Mouse (Mus musculus) thymus, postnatal 36 days (tissue): ENCODE results near the gene Cog4.
"Not testable (repeated sequence)": the region's sequence is repeated elsewhere in the genome, so short reads cannot be mapped to it uniquely, and the experiment has no call there.

Experiments
- DNase-seq, 2 experiments: peaks; one replicate each; pipeline ENCODE4 v3.0.0; 2022; ENCODE audit warnings: mixed read lengths in 2 of 2

Cog4 gene

DNA sequence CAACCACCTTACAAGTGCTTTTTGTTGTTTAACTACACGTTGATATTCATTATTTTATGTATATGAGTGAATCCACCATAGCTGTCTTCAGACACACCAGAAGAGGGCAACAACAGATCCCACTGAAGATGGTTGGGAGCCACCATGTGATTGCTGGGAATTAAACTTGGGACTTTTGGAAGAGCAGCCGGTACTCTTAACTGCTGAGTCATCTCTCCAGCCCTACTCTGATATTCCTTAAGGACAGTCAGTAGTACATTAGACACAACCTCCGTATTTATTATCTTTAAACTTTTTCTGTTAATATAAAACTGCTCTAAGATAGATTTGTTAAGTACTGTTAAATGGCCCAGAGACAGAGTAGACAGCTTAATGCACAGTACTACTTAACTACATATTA lies 14.4 kb upstream of the Cog4 start:
- no peak for DNase-seq

DNA sequence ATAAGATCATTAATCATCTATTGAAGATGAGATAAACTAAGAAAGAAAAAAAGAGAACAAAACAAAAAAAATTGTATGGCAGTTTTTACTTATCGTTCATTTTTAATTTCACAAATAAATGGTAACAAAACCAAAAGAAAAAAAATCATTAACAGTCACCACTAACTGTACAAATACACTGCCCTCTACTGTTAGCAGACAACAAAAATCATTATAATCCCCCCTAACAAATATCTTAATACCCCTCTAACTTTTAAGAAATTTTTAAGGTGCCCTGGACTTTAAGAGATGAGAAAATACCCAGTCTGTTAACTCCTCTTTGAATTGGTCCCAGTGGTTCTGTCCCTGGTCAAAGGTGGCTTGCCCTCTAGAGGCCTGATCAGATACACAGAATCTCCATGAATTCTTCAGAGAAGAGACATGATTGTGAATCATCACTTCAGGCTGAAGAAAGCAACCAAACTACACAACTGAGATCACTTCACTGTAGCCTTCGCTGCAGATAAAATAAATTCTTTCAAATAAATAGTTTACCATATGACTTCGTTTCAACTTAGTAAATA lies 4.3 kb upstream of the Cog4 start:
- DNase-seq: no peak

DNA sequence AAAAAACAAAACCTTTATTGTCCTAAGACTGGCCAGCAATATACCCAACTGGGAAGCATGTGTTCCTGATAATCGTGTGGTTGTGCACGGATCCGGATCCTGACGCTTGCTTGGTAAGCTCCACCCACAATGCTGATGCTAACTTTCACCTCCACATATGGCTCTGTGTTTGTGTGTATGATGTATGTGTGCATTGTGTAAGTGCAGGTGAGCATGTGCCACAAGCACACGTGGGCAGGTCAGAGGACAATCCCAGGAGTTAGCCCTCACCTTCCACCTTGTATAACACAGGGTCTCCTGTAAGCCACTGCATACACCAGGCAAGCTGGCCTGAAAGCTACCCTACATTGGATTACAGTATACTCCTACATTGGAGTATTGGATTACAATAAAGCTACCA lies 3.2 kb upstream of the Cog4 start:
- no peak for DNase-seq

DNA sequence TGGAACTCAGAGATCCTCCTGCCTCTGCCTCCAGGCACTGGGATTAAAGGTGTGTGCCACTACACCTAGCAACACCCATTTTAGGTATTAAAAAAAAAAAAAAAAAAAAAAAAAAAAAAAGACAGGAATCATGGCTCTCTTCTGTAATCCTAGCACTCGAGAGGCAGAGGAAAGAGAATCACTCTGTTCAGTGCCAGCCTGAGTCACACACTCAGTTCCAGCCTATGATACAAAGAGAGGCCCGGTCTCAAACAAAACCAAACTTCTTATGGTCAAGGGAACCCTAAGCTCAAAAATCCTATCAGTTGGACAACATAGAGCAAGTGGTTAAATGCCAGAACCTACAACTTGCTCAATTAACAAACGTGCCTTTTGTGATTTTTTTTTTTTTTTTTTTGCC lies 1.5 kb upstream of the Cog4 start:
- DNase-seq: no peak

DNA sequence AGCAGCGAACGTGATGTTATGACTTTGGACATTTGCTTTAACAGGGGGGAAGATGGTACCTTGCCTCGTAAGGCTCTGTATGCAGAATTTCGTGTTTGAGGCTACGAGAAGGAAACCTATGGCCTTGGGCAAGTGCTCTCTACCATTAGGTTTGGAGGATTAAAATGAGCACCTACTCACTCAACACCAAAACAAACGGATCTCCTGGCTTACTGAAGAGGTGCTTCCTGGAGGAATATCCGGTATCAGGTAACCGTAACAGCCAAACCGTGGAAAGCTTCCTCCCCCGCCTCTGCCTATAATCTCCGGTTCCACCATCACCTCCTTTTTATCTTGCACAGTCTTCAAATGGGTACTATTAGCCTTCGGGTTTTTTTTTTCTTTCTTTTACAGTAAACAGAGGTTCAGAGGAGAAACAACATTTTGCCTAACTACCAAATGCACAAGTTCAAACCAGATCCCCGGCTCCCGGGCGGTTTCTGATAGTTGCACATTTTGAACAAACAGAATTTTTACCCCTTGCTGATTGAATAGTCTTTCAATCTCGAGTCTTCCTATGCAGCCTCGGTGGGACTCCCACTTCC lies 487 bp upstream of the Cog4 start:
- DNase-seq: peak; percentile 11 to 19

DNA sequence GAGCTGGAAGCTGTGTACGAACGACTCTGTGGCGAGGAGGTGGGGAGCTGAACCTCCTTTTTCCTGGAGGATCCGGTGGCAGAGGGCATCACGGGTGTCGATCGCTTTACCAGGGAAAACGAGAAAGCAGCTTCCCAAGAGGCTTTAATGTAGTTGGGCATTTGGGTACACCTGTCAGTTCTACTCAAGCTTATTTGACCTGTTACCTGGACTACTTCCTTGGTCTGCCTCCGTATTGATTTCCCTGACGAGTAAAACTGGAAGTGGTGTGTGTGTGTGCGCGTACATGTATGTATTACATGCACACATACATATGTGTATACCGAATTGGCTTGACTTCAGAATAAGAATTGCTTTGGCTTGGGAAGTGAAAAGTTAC lies 760 bp downstream of the Cog4 start:
- DNase-seq: no peak

DNA sequence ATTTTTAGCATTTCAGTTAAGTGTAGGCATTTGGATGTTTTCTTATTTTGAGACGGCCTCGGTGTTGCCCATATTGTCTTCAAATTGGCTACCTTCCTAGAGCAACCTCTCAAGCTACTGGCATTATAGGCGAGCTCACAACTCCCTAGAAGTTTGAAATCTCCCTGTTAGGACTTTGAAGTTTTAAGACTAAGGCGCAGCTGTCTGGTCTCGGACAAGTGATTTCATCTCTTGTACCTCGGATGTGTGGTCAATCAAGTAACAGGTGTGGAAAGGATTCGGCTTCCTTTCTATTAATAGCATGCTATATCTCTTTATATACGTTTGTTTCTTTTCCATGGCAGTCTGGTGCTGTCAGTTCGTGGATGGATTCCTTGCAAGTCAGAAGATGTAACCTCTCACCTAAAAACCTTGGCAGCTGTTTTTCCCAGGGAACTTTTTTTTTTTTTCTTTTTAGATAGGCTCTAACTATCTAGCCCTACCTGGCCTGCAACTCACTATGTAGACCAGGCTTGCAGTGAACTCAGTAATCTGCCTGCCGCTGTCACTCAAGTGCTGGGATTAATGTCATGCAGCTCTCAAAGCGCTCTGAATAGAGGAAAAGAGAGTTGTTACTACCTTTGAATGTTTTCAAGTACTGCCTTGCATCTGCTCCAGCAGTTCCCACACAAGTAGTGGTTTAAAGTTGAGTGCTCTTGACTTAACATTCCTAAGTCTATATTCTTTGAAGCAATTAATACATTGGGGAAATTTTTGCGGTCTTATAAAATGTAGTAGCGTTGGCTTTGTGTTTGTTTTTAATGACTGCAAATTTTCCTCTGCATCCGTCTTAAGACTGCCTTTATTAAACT lies 1.5 kb downstream of the Cog4 start:
- DNase-seq: no peak

DNA sequence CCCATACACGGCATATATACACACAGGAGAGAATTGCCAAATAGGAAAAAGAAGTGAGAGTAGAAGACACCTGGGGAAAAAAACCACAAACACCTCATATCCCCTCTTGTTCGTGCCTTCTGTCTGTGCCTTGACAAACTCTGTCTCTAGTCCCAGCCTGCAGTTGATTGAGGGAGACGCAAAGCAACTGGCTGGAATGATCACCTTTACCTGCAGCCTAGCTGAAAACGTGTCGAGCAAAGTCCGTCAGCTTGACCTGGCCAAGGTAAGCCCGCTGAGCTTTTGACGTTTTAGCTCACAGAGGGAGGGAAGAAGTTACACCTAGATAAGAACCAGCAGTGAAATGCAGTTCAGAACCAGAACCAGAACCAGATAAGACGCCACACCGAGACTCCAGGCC lies 4.8 kb downstream of the Cog4 start:
- DNase-seq: no peak

DNA sequence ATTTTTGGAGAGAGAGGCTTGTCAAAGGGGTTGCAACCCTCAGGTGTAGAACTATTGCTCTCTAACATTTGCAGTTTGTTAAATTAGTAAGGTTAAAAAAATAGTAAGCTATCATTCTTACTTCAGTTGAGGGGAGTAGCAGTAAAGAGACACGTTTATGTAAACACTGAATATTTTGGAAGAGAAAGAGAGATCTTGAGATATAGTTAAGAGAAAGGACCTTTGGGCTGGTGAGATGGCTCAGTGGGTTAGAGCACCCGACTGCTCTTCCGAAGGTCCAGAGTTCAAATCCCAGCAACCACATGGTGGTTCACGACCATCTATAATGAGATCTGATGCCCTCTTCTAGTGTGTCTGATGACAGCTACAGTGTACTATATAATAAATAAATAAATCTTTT lies 9.7 kb downstream of the Cog4 start:
- not testable (repeated sequence) for DNase-seq

DNA sequence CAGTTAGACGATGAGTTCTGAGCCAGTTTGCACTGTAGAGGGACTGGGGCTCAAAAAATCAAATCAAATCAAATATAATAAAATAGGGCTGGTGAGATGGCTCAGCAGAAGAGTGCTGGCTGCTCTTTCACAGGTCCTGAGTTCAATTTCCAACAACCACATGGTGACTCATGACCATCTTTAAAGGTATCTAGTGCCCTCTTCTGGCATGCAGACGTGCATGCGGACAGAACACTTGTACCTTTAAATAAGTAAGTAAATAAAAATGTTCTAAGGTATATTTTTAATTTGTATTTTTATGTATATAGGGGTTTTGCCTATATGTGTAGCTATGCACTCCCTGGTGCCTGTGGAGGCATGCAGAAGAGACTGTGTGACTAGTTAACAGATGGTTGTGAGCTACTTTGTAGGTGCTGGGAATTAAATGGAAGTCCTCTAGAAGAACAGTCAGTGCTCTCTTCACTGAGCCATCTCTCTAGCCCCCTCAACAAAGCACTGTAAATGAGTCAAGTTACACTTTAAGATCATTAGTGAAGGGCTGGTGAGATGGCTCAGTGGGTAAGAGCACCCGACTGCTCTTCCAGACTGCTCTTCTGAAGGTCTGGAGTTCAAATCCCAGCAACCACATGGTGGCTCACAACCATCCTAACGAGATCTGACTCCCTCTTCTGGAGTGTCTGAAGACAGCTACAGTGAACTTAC lies 10.5 kb downstream of the Cog4 start:
- DNase-seq: no peak

DNA sequence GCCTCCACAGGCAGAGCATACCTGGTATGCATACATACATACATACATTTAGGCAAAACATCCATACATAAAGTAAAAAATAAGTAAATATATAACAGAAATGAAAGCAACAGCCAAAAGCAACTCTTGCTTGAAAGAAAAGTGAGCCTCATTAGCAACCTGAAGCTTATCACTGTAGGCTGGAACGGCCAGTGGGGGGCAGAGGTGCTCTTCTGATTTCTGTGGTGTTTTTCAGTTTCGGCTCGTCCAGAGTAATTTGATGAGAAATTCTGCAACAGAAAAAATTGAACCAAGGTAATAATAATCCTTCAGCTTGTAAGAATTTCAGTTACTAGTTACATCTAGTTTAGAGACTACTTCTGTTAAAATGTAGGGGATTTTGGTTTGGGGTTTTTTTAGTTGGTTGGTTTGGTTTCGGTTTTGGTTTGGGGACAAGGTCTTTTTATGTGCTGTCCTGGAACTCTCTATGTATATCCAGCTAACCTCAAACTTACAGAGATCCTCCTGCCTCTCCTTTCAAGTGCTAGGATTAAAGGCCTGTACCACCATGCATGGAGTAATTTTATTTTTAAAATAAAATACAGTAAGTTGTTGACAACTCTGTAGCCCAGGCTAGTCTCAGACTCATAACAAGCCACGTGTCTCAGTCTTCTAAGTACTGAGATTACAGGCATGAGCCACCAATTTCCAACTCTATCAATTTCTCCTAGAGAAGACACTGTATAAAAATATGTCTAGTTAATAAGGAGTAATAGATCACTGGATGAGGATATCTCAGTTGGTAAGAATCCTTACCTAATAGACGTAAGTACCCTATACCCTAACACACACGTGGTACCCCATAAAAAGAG lies 13.5 kb downstream of the Cog4 start:
- DNase-seq: peak in 1 of 2 experiments; percentile 12

DNA sequence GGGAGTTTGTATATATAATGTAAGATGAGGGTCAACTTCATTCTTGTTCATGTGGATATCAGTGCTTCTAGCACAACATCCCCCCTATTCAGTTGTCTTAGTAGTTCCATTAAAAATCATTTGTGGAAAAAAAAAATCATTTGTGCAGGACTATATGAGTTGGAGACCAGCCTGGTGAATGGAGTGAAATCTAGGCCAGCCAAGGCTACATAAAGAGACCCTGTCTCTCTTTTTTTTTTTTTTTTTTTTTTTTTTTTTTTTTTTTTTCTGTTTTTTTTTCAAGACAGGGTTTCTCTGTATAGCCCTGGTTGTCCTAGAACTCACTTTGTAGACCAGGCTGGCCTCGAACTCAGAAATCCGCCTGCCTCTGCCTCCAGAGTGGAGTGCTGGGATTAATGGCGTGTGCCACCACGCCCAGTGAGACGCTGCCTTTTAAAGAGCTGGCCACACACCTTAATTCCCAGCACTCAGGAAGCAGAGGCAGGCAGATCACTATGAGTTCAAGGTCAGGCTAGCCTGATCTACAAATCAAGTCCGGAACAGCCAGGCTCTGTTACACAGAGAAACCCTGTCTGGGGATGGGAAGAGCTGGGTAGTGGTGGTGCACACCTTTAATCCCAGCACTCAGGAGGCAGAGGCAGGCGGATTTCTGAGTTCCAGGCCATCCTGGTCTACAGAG lies 15.1 kb downstream of the Cog4 start:
- not testable (repeated sequence) for DNase-seq

DNA sequence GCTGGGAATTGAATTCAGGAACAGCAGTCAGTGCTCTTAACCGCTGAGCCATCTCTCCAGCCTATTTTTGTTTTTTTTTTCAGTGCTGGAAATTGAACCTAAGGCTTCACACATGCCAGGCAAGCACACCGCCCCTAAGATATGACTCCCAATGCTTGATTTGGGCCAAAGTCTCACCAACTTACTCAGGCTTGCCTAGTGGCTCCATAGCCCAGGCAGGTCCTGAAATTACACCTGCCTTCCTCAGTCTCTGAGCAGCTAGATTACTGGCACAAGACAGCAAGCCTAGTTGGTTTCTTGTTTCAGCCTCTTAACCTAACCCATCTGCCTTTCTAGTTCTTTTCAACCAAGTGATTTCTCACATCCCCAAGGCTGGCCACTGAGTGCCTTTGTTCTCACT lies 24.1 kb downstream of the Cog4 start:
- no peak for DNase-seq

DNA sequence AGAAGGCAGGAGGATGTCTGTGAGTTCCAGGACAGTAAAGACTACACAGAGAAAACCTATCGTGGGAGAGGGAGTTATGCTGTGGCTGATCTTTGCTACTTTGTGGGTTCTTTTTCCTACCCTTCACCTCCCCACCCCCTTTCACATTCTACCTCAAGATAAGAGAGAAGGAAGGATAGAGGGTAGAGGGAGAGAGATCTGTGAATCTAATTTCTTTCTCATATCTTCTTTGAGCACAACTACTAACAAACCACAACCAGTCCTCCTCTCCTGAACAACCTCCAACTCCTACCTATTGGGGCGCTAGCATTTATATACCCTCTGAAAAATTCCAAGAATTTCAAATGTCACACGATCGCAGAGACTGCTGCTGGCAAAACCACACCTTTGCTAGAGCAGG lies 31.5 kb downstream of the Cog4 start:
- no peak for DNase-seq

DNA sequence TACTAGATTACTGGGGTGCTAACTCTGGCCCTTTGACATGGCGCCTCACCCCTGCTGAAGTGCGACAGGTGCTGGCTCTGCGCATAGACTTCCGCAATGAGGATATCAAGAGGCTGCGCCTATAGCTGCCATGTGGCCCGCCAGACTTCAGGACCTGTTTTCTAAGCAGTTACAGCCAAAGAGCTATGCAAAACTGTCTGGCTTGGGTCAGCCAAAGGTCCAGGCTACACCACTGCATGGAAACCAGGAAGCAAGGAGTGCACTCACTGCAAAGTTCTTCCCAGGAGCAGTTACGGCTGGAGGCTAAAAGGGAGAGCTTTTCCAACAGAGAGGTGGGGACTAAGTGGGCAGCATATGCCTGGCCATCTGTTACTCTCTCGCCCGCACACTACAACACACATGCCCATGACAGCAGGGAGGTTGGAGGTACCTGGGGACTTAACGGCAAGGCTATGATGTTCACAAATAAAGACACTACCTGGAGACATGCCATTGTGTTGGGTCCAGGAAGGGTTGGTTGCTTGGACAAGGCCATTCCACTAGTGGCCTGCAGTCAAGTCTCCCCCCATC lies 35.4 kb downstream of the Cog4 start:
- no peak for DNase-seq

DNA sequence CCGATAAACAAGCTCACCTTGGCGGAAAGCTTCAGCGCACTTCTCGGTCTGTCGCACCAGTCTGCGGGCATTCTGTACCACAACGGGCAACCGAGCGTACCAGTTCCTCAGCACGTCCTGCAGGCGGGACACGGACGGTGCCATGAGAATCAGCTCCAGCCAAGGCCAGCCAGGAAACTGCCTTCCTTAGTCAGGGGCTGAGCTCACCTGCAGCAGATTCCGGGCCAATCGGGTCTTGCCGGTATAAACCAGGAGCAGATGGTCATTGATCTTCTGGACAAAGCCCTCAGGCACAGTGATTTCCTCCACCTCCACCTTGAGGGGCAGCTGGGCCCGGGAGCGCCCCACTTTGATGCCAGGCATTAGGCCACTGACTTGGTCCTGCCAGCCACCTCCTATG lies 37.4 kb downstream of the Cog4 start:
- DNase-seq: no peak

DNA sequence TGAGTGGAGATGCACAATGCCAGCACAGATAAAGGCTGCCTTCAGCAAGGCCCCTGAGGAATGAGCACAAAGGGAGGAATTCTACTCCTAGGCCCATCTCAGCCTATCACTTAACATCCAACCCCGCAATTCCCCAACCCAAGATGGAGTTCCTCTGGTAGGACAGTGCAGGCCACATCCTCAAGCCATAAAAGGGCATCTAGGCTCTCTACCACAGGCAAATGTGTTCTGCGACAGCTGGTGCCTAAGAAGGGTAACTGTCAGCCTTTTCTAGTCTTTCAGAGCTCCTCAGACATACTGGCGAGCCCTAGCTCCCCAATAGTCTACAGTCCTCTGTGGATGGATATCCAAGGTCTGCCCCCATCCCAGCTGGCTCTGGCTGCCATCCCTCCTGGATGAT lies 40.2 kb downstream of the Cog4 start:
- DNase-seq: no peak

DNA sequence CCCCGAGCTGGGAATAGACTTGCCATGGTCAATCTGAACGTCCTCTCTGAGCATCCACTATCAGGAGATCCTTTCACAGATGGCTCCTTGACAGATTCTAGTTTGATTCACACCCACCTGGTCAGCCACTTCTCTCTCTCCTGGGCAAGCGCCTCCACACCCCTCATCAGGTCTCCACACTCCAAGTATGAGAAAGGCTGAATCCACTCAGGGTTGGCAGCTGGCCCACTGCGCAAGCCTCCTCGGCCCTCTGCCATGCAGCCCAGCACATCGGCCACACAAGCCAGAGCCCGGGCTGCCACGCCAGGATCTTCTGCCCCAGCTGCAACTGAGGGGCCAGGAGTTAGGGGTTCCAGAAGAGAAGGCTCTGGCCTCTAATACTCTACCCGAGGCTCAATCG lies 41.2 kb downstream of the Cog4 start:
- no peak for DNase-seq

DNA sequence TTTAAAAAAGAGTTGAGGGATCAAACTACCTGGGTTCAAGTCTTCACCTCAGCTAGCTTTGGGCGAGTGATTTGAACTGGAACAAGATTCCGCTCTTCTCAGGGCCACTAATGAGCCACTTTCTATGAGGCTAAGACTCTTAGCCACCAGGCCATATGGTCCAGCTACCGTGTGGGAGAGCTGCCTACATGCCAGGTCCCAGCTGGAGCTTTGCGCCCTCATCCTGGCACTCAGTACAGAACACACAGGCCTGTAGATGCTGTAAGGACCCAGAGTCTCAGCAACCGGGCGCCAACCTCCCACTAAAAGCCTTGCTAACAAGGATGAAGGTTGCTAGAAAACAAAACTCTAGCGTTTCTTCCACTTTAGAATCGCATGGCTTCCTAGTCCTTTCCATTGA lies 42.0 kb downstream of the Cog4 start:
- no peak for DNase-seq

DNA sequence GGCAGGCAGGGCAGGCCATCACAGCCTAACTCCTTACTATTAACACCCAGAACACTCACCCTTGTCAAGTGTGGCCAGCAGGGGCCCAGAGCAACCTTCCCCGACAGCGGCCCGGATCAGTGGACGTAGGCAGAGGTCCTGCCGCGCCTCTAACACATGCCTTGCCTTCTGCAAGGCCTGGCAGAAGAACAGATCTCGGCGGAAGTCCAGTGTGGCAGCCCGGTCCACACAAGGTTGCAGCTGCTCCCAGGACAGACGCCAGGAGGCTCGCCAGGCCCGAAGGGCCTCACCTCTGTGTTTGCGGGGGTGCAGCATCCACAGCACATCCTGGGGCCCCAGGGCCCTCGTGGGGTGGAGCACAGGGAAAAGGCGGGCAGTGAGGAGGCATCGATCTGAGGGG lies 42.5 kb downstream of the Cog4 start:
- DNase-seq: no peak

DNA sequence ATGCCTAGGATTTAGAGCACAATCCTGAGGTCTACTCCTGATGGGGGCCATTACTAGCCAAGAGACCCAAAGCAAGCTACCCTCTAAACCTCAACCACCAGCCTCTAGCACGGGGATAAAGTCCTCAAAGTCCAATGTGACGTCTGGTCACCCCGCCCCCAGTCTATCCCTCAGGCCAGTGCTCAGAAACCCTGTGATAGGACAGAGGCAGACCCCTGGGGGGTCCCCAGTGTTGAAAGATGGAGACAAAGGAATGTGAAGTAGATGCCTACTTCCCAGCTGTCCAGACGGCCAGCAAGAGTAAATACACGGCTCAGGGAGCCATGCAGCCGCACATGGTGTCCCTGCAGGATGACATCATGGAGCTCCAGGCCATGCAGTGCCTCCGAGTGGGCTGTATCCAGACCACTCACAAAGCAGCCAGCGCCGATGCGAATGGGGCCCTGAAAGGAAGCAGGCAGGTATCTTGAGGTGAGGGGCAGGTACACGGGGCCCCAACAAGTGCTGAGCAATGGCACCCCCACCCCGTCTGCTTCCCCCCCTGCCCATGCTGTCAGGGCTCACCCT lies 43.6 kb downstream of the Cog4 start:
- no peak for DNase-seq

DNA sequence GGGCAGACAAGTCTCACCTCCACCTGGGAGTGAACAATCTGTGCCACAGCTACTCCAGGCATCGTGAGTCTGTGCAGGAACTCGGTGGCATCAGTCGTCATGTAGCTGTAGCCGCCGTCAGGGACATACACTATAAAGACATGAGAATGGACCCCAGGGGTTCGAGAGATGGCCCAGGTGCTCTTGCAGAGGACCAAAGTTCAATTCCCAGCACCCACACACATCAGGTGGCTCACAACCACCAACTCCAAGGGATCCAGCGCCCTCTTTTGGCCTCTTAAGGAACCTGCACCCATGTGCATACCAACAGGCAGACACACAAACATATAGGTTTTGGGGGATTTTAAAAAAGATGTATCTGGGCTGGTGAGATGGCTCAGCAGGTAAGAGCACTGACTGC lies 45.6 kb downstream of the Cog4 start:
- DNase-seq: no peak
